Comparison of ENCODE assay signal across 18 mouse cellular contexts in the genomic region with DNA sequence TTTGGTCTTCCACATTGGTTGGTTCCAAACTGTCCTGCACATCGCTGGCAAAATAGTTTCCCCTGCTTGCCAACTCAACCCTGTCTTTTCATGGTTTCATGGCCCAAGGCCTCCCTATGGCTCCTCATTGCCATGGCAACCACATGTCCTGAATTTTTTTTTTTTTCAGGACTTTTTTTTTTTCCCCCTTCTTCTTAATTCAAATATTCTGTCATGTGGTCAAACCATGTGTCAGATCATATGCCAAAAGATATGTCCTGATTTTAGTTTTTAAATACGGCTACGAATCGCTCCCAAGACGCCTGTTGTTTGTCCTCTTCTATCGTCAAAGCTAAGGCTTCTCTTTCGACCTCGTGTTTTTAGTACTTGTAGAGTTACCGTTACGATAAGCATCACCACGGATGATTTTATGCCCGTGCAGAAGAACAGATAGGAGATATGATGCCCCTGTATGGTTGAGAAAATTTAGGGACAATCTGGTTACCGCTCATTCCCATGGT. TPM values are rescaled to one million over a fixed set of nuclear protein-coding genes. Genes with fewer than 3 reads are reported as not detected.
DNase-seq lines count a peak whose midpoint lies in the region; ATAC-seq lines count a peak whose summit lies in the region.
"Had no signal": no experiment of that assay in that cellular context is flagged by ENCODE, and none has a peak within 500 bp of the region (broad histone marks: within the 10 kb centered on the region; RNA-seq: fewer than 3 reads in every experiment).

No protein-coding gene starts in this region.

- no peaks in the 10 kb centered on the region; the same call in 1 of the 2 replicates for H3K4me1 ChIP-seq in hindbrain, embryonic 11.5 days (replicated peaks; ENCODE audit: control insufficient read depth, insufficient read depth, low read length)
- H3K4me1 ChIP-seq in hindbrain, embryonic 13.5 days (replicated peaks): peaks cover 16% of the 10 kb centered on the region
- H3K4me1 ChIP-seq in hindbrain, embryonic 16.5 days (ENCODE audit: control insufficient read depth, insufficient read depth, low read depth, low read length): peaks cover 5% of the 10 kb centered on the region
- H3K4me1 ChIP-seq in neural tube, embryonic 14.5 days (ENCODE audit: control insufficient read depth, insufficient read depth, low read length): no peaks in the 10 kb centered on the region
- H3K4me1 ChIP-seq: liver, embryonic 15.5 days had no signal

- no peaks in the 10 kb centered on the region for H3K9me3 ChIP-seq in hindbrain, embryonic 11.5 days (ENCODE audit: control insufficient read depth, low read length)
- H3K9me3 ChIP-seq in hindbrain, embryonic 13.5 days: no peaks in the 10 kb centered on the region
- H3K9me3 ChIP-seq in hindbrain, embryonic 16.5 days (ENCODE audit: control insufficient read depth, low read length): no peaks in the 10 kb centered on the region
- no peaks in the 10 kb centered on the region for H3K9me3 ChIP-seq in neural tube, embryonic 14.5 days (ENCODE audit: control insufficient read depth, low read length)
- H3K9me3 ChIP-seq: liver, embryonic 15.5 days had no signal

- no peak overlapping the region for H3K4me2 ChIP-seq in hindbrain, embryonic 11.5 days (replicated peaks; ENCODE audit: low read depth, low read length)
- no peak overlapping the region for H3K4me2 ChIP-seq in hindbrain, embryonic 13.5 days
- H3K4me2 ChIP-seq in hindbrain, embryonic 16.5 days (ENCODE audit: low read length): peak overlapping the region; percentile 17; the same call in 1 of the 2 replicates
- no peak overlapping the region for H3K4me2 ChIP-seq in neural tube, embryonic 14.5 days (ENCODE audit: low read depth, low read length)
- H3K4me2 ChIP-seq: liver, embryonic 15.5 days had no signal

- DNase-seq in hindbrain, embryonic 11.5 days (ENCODE audit: low spot score): peak; percentile 9
- peak; percentile 19 to 51 for DNase-seq in cerebellum, postnatal 25 days
- DNase-seq in spleen, postnatal 36 days (ENCODE audit: low spot score in 2 of 2): no peak
- DNase-seq in gastrocnemius, postnatal 4 days (ENCODE audit: low spot score in 2 of 2): no peak
- DNase-seq: adrenal gland, adult 2 months; gastrocnemius, postnatal 36 days; kidney, adult 11 months; right cerebral cortex, postnatal 14 days; thymus, postnatal 25 days had no signal

- peaks cover 18% of the 10 kb centered on the region for H3K27me3 ChIP-seq in hindbrain, embryonic 11.5 days (ENCODE audit: control insufficient read depth, insufficient read depth, low read length)
- H3K27me3 ChIP-seq in hindbrain, embryonic 13.5 days: peaks cover 53% of the 10 kb centered on the region
- H3K27me3 ChIP-seq in hindbrain, embryonic 16.5 days (replicated peaks; ENCODE audit: control insufficient read depth, insufficient read depth, low read length): peaks cover 15% of the 10 kb centered on the region
- peaks cover 23% of the 10 kb centered on the region for H3K27me3 ChIP-seq in neural tube, embryonic 14.5 days (ENCODE audit: control insufficient read depth, insufficient read depth, low read length)

- 76% methylated on average over 13 of the region's 13 CpGs for WGBS in hindbrain, embryonic 11.5 days
- WGBS in hindbrain, embryonic 13.5 days: 70% methylated on average over 13 of the region's 13 CpGs
- WGBS in hindbrain, embryonic 16.5 days: 56% methylated on average over 13 of the region's 13 CpGs
- WGBS in neural tube, embryonic 14.5 days: 71% methylated on average over 13 of the region's 13 CpGs

- H3K9ac ChIP-seq in hindbrain, embryonic 11.5 days (ENCODE audit: low read depth, low read length): no peak overlapping the region
- H3K9ac ChIP-seq in hindbrain, embryonic 13.5 days: no peak overlapping the region
- H3K9ac ChIP-seq in hindbrain, embryonic 16.5 days (ENCODE audit: low read depth, low read length): no peak overlapping the region
- no peak overlapping the region for H3K9ac ChIP-seq in neural tube, embryonic 14.5 days (replicated peaks; ENCODE audit: low read depth, low read length)
- H3K9ac ChIP-seq: liver, embryonic 15.5 days had no signal

- H3K4me3 ChIP-seq in hindbrain, embryonic 11.5 days (ENCODE audit: low read depth, low read length): no peak overlapping the region
- no peak overlapping the region for H3K4me3 ChIP-seq in hindbrain, embryonic 13.5 days
- no peak overlapping the region for H3K4me3 ChIP-seq in hindbrain, embryonic 16.5 days (ENCODE audit: low read length)
- no peak overlapping the region for H3K4me3 ChIP-seq in neural tube, embryonic 14.5 days (ENCODE audit: low read depth, low read length)
- H3K4me3 ChIP-seq: liver, embryonic 15.5 days had no signal

- no peak overlapping the region for H3K27ac ChIP-seq in hindbrain, embryonic 11.5 days (ENCODE audit: low read depth, low read length)
- no peak overlapping the region for H3K27ac ChIP-seq in hindbrain, embryonic 13.5 days
- H3K27ac ChIP-seq in hindbrain, embryonic 16.5 days (ENCODE audit: low read depth, low read length): no peak overlapping the region; the same call in 1 of the 2 replicates
- H3K27ac ChIP-seq in neural tube, embryonic 14.5 days (ENCODE audit: low read depth, low read length): no peak overlapping the region
- H3K27ac ChIP-seq: liver, embryonic 15.5 days had no signal

- H3K36me3 ChIP-seq in hindbrain, embryonic 11.5 days (ENCODE audit: control insufficient read depth, insufficient read depth, low read length): no peaks in the 10 kb centered on the region
- H3K36me3 ChIP-seq in hindbrain, embryonic 13.5 days: no peaks in the 10 kb centered on the region
- H3K36me3 ChIP-seq in hindbrain, embryonic 16.5 days (ENCODE audit: control insufficient read depth, insufficient read depth, low read length): no peaks in the 10 kb centered on the region
- no peaks in the 10 kb centered on the region for H3K36me3 ChIP-seq in neural tube, embryonic 14.5 days (ENCODE audit: control insufficient read depth, insufficient read depth, low read length)
- H3K36me3 ChIP-seq: liver, embryonic 15.5 days had no signal

- 0 out of 2 replicates have a peak, but pooled peaks have one; percentile 22 for ATAC-seq in hindbrain, embryonic 11.5 days (ENCODE audit: low FRiP score)
- ATAC-seq in hindbrain, embryonic 13.5 days (ENCODE audit: low FRiP score): no peak
- ATAC-seq in hindbrain, embryonic 16.5 days: peak; percentile 74
- ATAC-seq in neural tube, embryonic 14.5 days (ENCODE audit: low read depth): peak; percentile 9; the same call in 1 of the 2 replicates
- ATAC-seq in CD4-positive, CD25-positive, alpha-beta regulatory T cell, adult 4 months: no peak
- ATAC-seq: Patski had no signal

RNA-seq across cellular contexts. Expression of a gene that starts 37.3 kb away (rescaled TPM):
- polyA plus RNA-seq in hindbrain, embryonic 11.5 days (2014; fragmentation: Nextera tagmentation; extraction: Ambion mirVana): 13.9 TPM in 2 replicates
- 22.8 and 24.1 TPM in 2 replicates for polyA plus RNA-seq in hindbrain, embryonic 13.5 days (2015; fragmentation: Nextera tagmentation; extraction: Ambion mirVana)
- 21.0 and 26.3 TPM in 2 replicates for polyA plus RNA-seq in hindbrain, embryonic 16.5 days (2015; fragmentation: Nextera tagmentation; extraction: Ambion mirVana)
- polyA plus RNA-seq in neural tube, embryonic 14.5 days (2014; fragmentation: Nextera tagmentation; extraction: Ambion mirVana): not detected in 2 replicates
- not detected for polyA plus RNA-seq in CD4-positive, CD25-positive, alpha-beta regulatory T cell, adult 4 months (2017; shearing (Covaris generic))
- not detected for total RNA-seq in gastrocnemius, postnatal 4 days (2021)
- total RNA-seq: adrenal gland, adult 2 months; gastrocnemius, postnatal 36 days had no signal
- polyA plus RNA-seq: adrenal gland, adult 2 months; heart, embryonic 16.5 days; large intestine, adult 2 months; liver, embryonic 15.5 days; Patski; stomach, embryonic 14.5 days had no signal

Comparison
In these comparisons a context has a peak if more than half of its experiments do, and no peak if none do; other contexts are left out.
1. ATAC-seq: peak in hindbrain, embryonic 11.5 days (single experiment), hindbrain, embryonic 16.5 days (single experiment) and neural tube, embryonic 14.5 days (single experiment); none in hindbrain, embryonic 13.5 days (single experiment) and CD4-positive, CD25-positive, alpha-beta regulatory T cell, adult 4 months (single experiment).
2. DNase-seq: peak in hindbrain, embryonic 11.5 days (single experiment) and cerebellum, postnatal 25 days (2 of 2); none in spleen, postnatal 36 days (0 of 2) and gastrocnemius, postnatal 4 days (0 of 2).
3. RNA of a gene that starts 37.3 kb away (polyA plus RNA-seq): 22.8 to 24.1 TPM in hindbrain, embryonic 13.5 days, 21.0 to 26.3 TPM in hindbrain, embryonic 16.5 days and 13.9 TPM in hindbrain, embryonic 11.5 days; not detected in CD4-positive, CD25-positive, alpha-beta regulatory T cell, adult 4 months and not detected in neural tube, embryonic 14.5 days; every median in the first group is over 10 times any median in the second.